Mouse (Mus musculus) E14TG2a.4 (cell line): ENCODE results near the gene Bicd1.

ENCODE experiments used
- CTCF ChIP-seq: conservative IDR thresholded peaks from 2 replicates; pipeline ENCODE4 v1.5.1; 2014; ENCODE audit warnings: low read length
- NANOG ChIP-seq: IDR thresholded peaks from 2 replicates; pipeline ENCODE4 v1.6.1; 2014; ENCODE audit warnings: borderline replicate concordance, low read length, mixed read lengths
- POU5F1 ChIP-seq: IDR thresholded peaks from 2 replicates; pipeline ENCODE4 v1.6.1; 2014; ENCODE audit warnings: low read length, borderline replicate concordance

GRCm38 (mm10) chr6:149495925-149496324, 87.2 kb downstream of the Bicd1 start:
- TF ChIP-seq CTCF (no peak), NANOG (no peak), POU5F1 (no peak)
